Comparison of ENCODE assay signal across 8 mouse cellular contexts in the genomic region with DNA sequence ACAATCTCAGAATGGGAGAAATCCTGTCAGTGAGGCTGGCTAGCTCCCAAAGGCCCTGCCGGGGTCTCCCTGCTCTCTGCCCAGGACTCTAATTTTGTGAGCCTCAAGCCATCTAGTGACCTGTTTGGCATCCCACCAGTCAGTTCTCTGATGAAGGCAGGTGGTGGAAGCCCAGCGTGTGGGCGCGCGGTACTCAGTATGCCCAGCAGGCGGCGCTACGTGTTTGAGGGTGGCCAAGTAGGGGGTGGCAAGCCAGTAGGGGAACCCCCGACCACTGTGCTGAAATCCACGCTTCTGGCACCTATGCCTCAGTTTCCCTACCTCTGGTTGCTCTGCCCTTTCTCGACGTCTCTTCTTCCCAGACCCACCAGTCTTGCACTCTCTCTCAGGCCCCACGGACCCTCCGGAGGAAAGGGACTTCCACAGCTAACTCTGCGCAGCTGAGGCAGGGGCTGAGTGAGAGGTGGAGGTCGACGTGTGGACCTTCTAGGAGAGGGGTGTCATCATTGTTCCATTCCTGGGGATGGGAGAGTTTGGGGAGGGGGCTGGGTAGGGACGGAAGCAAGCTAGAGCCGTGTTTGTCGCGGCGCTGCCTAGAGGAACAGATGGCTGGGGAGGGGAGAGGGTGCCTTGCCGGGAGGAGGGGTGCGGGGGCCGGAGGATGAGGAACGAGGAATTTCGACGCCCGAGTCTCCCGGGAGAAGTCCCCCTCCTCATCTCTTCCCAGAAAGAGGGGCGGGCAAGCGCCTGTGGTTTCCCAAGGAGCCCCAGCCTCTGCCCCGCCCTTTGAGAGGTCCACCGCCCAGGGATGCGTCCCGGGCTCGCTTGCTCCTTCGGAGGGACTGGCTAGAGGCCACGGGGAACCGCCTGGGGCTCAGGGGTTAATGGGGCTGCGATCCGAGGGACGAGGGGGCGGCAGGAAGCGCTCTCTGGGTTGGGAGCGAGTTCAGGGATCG. TPM values are rescaled to one million over a fixed set of nuclear protein-coding genes. Genes with fewer than 3 reads are reported as not detected.
DNase-seq lines count a peak whose midpoint lies in the region; ATAC-seq and TF ChIP-seq lines count a peak whose summit lies in the region.

No protein-coding gene starts in this region.

- 0 out of 2 replicates have a peak, but pooled peaks cover 4% of the 10 kb centered on the region for H3K4me1 ChIP-seq in embryonic facial prominence, embryonic 12.5 days
- peaks cover 7% of the 10 kb centered on the region for H3K4me1 ChIP-seq in heart, embryonic 16.5 days (ENCODE audit: control insufficient read depth, insufficient read depth, low read length)
- H3K4me1 ChIP-seq in lung, embryonic 14.5 days (ENCODE audit: insufficient read depth): no peaks in the 10 kb centered on the region
- H3K4me1 ChIP-seq in neural tube, embryonic 14.5 days (ENCODE audit: control insufficient read depth, insufficient read depth, low read length): peaks cover 5% of the 10 kb centered on the region; the same call in 1 of the 2 replicates

- peak overlapping the region; percentile 75 for H3K4me2 ChIP-seq in embryonic facial prominence, embryonic 12.5 days (replicated peaks)
- peak overlapping the region; percentile 69 for H3K4me2 ChIP-seq in heart, embryonic 16.5 days (ENCODE audit: low read depth, low read length)
- peak overlapping the region; percentile 67 for H3K4me2 ChIP-seq in lung, embryonic 14.5 days
- H3K4me2 ChIP-seq in neural tube, embryonic 14.5 days (ENCODE audit: low read depth, low read length): peak overlapping the region; percentile 69

- peak; percentile 87 for TF ChIP-seq CTCF in lung, embryonic 14.5 days (IDR thresholded peaks at IDR 0.05; ENCODE audit: low read depth)

- H3K27ac ChIP-seq in embryonic facial prominence, embryonic 12.5 days: no peak overlapping the region
- H3K27ac ChIP-seq in heart, embryonic 16.5 days (ENCODE audit: low read length): no peak overlapping the region
- H3K27ac ChIP-seq in lung, embryonic 14.5 days (ENCODE audit: low read depth): no peak overlapping the region
- H3K27ac ChIP-seq in neural tube, embryonic 14.5 days (ENCODE audit: low read depth, low read length): no peak overlapping the region

- DNase-seq in urinary bladder, postnatal 14 days (ENCODE audit: low spot score): peak; percentile 58
- DNase-seq in urinary bladder, postnatal 36 days (ENCODE audit: low spot score in 2 of 2): no peak
- DNase-seq in kidney, postnatal 25 days: peak; percentile 57 to 64
- peak; percentile 75 for DNase-seq in lung, embryonic 14.5 days

- 1% methylated on average over 46 of the region's 47 CpGs for WGBS in embryonic facial prominence, embryonic 12.5 days
- WGBS in heart, embryonic 16.5 days: 1% methylated on average over 47 of the region's 47 CpGs
- WGBS in lung, embryonic 14.5 days: under 1% methylated on average over 47 of the region's 47 CpGs
- WGBS in neural tube, embryonic 14.5 days: under 1% methylated on average over 47 of the region's 47 CpGs

- ATAC-seq in embryonic facial prominence, embryonic 12.5 days (ENCODE audit: insufficient number of reproducible peaks, insufficient read depth, low FRiP score, low TSS enrichment): peak; percentile 20; the same call in 1 of the 2 replicates
- no peak for ATAC-seq in heart, embryonic 16.5 days (replicated peaks; ENCODE audit: extremely low read depth, insufficient read depth, low FRiP score)
- ATAC-seq in lung, embryonic 14.5 days (ENCODE audit: insufficient read depth): peak; percentile 64
- ATAC-seq in neural tube, embryonic 14.5 days (ENCODE audit: low read depth): peak; percentile 62
- no peak for ATAC-seq in monocyte, adult 5-6 weeks (replicated peaks; ENCODE audit: insufficient number of reproducible peaks, low FRiP score, low TSS enrichment, poor library complexity, severe bottlenecking)

- H3K9me3 ChIP-seq in embryonic facial prominence, embryonic 12.5 days: no peaks in the 10 kb centered on the region
- H3K9me3 ChIP-seq in heart, embryonic 16.5 days (replicated peaks; ENCODE audit: control insufficient read depth, low read length): no peaks in the 10 kb centered on the region
- no peaks in the 10 kb centered on the region for H3K9me3 ChIP-seq in lung, embryonic 14.5 days (ENCODE audit: low read depth, low read length)
- no peaks in the 10 kb centered on the region for H3K9me3 ChIP-seq in neural tube, embryonic 14.5 days (ENCODE audit: control insufficient read depth, low read length)

- peak overlapping the region; percentile 36 for H3K4me3 ChIP-seq in embryonic facial prominence, embryonic 12.5 days
- H3K4me3 ChIP-seq in heart, embryonic 16.5 days (ENCODE audit: low read length): peak overlapping the region; percentile 43
- H3K4me3 ChIP-seq in lung, embryonic 14.5 days (ENCODE audit: low read depth, low read length): peak overlapping the region; percentile 31
- H3K4me3 ChIP-seq in neural tube, embryonic 14.5 days (ENCODE audit: low read depth, low read length): peak overlapping the region; percentile 33

- peaks cover 51% of the 10 kb centered on the region for H3K27me3 ChIP-seq in embryonic facial prominence, embryonic 12.5 days
- H3K27me3 ChIP-seq in heart, embryonic 16.5 days (ENCODE audit: control insufficient read depth, insufficient read depth, low read length): peaks cover 46% of the 10 kb centered on the region
- peaks cover 54% of the 10 kb centered on the region for H3K27me3 ChIP-seq in lung, embryonic 14.5 days (ENCODE audit: insufficient read depth, low read length)
- peaks cover 19% of the 10 kb centered on the region for H3K27me3 ChIP-seq in neural tube, embryonic 14.5 days (ENCODE audit: control insufficient read depth, insufficient read depth, low read length)

- peaks cover 21% of the 10 kb centered on the region for H3K36me3 ChIP-seq in embryonic facial prominence, embryonic 12.5 days
- peaks cover 5% of the 10 kb centered on the region; the same call in 1 of the 2 replicates for H3K36me3 ChIP-seq in heart, embryonic 16.5 days (ENCODE audit: control insufficient read depth, insufficient read depth)
- H3K36me3 ChIP-seq in lung, embryonic 14.5 days (ENCODE audit: insufficient read depth): peaks cover 25% of the 10 kb centered on the region
- no peaks in the 10 kb centered on the region for H3K36me3 ChIP-seq in neural tube, embryonic 14.5 days (ENCODE audit: control insufficient read depth, insufficient read depth, low read length)

- peak overlapping the region; percentile 44 for H3K9ac ChIP-seq in embryonic facial prominence, embryonic 12.5 days
- H3K9ac ChIP-seq in heart, embryonic 16.5 days (ENCODE audit: low read length): peak overlapping the region; percentile 24
- peak overlapping the region; percentile 40 for H3K9ac ChIP-seq in lung, embryonic 14.5 days
- peak overlapping the region; percentile 46 for H3K9ac ChIP-seq in neural tube, embryonic 14.5 days (replicated peaks; ENCODE audit: low read depth, low read length)

RNA-seq across cellular contexts. Expression of a gene that starts 20.6 kb away (rescaled TPM):
- polyA plus RNA-seq in embryonic facial prominence, embryonic 12.5 days (2016; fragmentation: Nextera tagmentation; extraction: Ambion mirVana): 5.2 and 5.4 TPM in 2 replicates
- polyA plus RNA-seq in heart, embryonic 16.5 days (2015; fragmentation: Nextera tagmentation; extraction: Ambion mirVana): 1.5 and 1.7 TPM in 2 replicates
- 1.1 and 1.2 TPM in 2 replicates for polyA plus RNA-seq in lung, embryonic 14.5 days (2014; fragmentation: Nextera tagmentation; extraction: Ambion mirVana)
- 1.8 and 4.9 TPM in 2 replicates for polyA plus RNA-seq in neural tube, embryonic 14.5 days (2014; fragmentation: Nextera tagmentation; extraction: Ambion mirVana)
- total RNA-seq in monocyte, adult 5-6 weeks (2017): not detected in 3 replicates

RNA-seq across cellular contexts. Expression of a gene that starts 27.2 kb away (rescaled TPM):
- polyA plus RNA-seq in embryonic facial prominence, embryonic 12.5 days (2016; fragmentation: Nextera tagmentation; extraction: Ambion mirVana): 19.0 and 19.6 TPM in 2 replicates
- polyA plus RNA-seq in heart, embryonic 16.5 days (2015; fragmentation: Nextera tagmentation; extraction: Ambion mirVana): 8.0 and 8.7 TPM in 2 replicates
- 18.8 and 20.2 TPM in 2 replicates for polyA plus RNA-seq in lung, embryonic 14.5 days (2014; fragmentation: Nextera tagmentation; extraction: Ambion mirVana)
- 0.63 and 1.8 TPM in 2 replicates for polyA plus RNA-seq in neural tube, embryonic 14.5 days (2014; fragmentation: Nextera tagmentation; extraction: Ambion mirVana)
- 0.29 to 0.32 TPM in 2 of 3 replicates, not detected in the other for total RNA-seq in monocyte, adult 5-6 weeks (2017)

RNA-seq across cellular contexts. Expression of a gene that starts 39.1 kb away (rescaled TPM):
- 39.4 and 41.3 TPM in 2 replicates for polyA plus RNA-seq in embryonic facial prominence, embryonic 12.5 days (2016; fragmentation: Nextera tagmentation; extraction: Ambion mirVana)
- polyA plus RNA-seq in heart, embryonic 16.5 days (2015; fragmentation: Nextera tagmentation; extraction: Ambion mirVana): 92.9 and 97.9 TPM in 2 replicates
- polyA plus RNA-seq in lung, embryonic 14.5 days (2014; fragmentation: Nextera tagmentation; extraction: Ambion mirVana): 55.4 and 58.7 TPM in 2 replicates
- polyA plus RNA-seq in neural tube, embryonic 14.5 days (2014; fragmentation: Nextera tagmentation; extraction: Ambion mirVana): 63.8 and 89.4 TPM in 2 replicates
- 11.3 to 21.0 TPM (median 16.2 TPM) in 3 replicates for total RNA-seq in monocyte, adult 5-6 weeks (2017)

RNA-seq across cellular contexts. Expression of a gene that starts 43.4 kb away (rescaled TPM):
- 0.13 and 0.23 TPM in 2 replicates for polyA plus RNA-seq in embryonic facial prominence, embryonic 12.5 days (2016; fragmentation: Nextera tagmentation; extraction: Ambion mirVana)
- 0.21 and 0.24 TPM in 2 replicates for polyA plus RNA-seq in heart, embryonic 16.5 days (2015; fragmentation: Nextera tagmentation; extraction: Ambion mirVana)
- polyA plus RNA-seq in lung, embryonic 14.5 days (2014; fragmentation: Nextera tagmentation; extraction: Ambion mirVana): 0.11 and 0.24 TPM in 2 replicates
- not detected in 2 replicates for polyA plus RNA-seq in neural tube, embryonic 14.5 days (2014; fragmentation: Nextera tagmentation; extraction: Ambion mirVana)
- total RNA-seq in monocyte, adult 5-6 weeks (2017): not detected in 3 replicates

Comparison
In these comparisons a context has a peak if more than half of its experiments do, and no peak if none do; other contexts are left out.
1. DNase-seq: peak in urinary bladder, postnatal 14 days (single experiment), kidney, postnatal 25 days (2 of 2) and lung, embryonic 14.5 days (single experiment); none in urinary bladder, postnatal 36 days (0 of 2).
2. ATAC-seq: peak in embryonic facial prominence, embryonic 12.5 days (single experiment), lung, embryonic 14.5 days (single experiment) and neural tube, embryonic 14.5 days (single experiment); none in heart, embryonic 16.5 days (single experiment) and monocyte, adult 5-6 weeks (single experiment).
3. Peak in every context shown above with its lines, with median percentiles within 50 percentile points of each other: H3K4me2 ChIP-seq, H3K4me3 ChIP-seq and H3K9ac ChIP-seq.